Mouse (Mus musculus) embryonic fibroblast, embryonic 13.5 days (primary cell): Measurements from ENCODE around the gene Kcnh3. TPM values are rescaled to one million over a fixed set of nuclear protein-coding genes. Genes with fewer than 3 reads are reported as not detected.

Experiments
- H3K27ac ChIP-seq: 2 replicates; pipeline ENCODE4 v1.5.1; 2012; ENCODE audit warnings: low read length, control low read depth, inconsistent platforms; ENCODE audit not compliant: insufficient read depth
- H3K4me1 ChIP-seq: 2 replicates; pipeline ENCODE4 v1.6.1; 2011; ENCODE audit warnings: low read length; ENCODE audit not compliant: control insufficient read depth, insufficient read depth
- H3K4me3 ChIP-seq: 2 replicates; pipeline ENCODE4 v1.5.1; 2011; ENCODE audit warnings: mild to moderate bottlenecking, control low read depth, low read length; ENCODE audit not compliant: insufficient read depth
- CTCF ChIP-seq: IDR thresholded peaks from 2 replicates; pipeline ENCODE4 v1.5.1; 2011; ENCODE audit warnings: mild to moderate bottlenecking, control low read depth, low read length, moderate library complexity, borderline replicate concordance; ENCODE audit not compliant: insufficient read depth
- POLR2A ChIP-seq: IDR thresholded peaks from 2 replicates; pipeline ENCODE4 v1.6.1; 2011; ENCODE audit warnings: low read depth, mild to moderate bottlenecking, control low read depth, low read length, moderate library complexity
- polyA plus RNA-seq: library from polyadenylated mRNA; stranded (reverse); fragments of >200 nt; gene quantifications from 2 replicates; pipeline ENCODE4 v1.2.4, GENCODE M21; 2011; ENCODE audit warnings: low read depth; ENCODE audit not compliant: missing spikeins, insufficient read length

Kcnh3 gene
- polyA plus RNA-seq, 1 experiment, result 0.40 TPM

- no peak overlapping the region for H3K4me3 ChIP-seq
- TF ChIP-seq POLR2A (no peak), CTCF (no peak)
- no peak overlapping the region for H3K27ac ChIP-seq
- H3K4me1 ChIP-seq, result 0 out of 2 replicates have a peak, but pooled peaks cover 1% of the 10 kb centered on the region
These were observed 7.0 kb upstream of the Kcnh3 start for GRCm38 (mm10) chr15:99217630-99218029.

DNA sequence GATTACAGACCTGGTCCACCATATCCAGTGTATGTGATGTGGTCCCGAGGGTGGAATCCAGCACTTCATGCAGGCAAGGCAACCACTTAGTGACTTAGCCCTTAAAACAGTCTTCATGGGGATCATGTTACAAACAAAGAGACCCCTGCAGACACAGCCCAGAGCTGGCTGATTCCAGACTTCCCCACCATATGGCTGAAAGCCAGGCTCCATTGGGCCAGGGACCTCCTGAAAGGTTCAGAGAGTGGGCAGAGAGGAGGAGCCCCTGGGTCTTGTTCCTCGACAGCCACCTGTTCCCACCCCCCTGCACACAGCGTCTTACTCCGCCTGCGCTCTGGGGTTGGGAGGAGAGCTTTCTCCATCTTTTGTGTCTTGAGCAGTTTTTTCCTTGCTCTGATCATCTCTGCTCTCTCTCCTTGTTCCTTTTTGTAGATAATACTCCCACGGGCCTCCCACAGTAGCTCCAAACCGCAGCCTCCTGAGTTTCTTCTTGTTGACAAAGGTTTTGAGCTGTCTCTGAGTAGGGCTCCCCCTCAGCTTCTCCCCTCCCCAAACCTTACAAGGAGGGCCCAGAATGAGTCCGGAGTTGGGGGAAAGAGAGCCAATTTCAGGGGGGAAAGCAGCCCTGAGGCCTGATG is 3.2 kb upstream of the Kcnh3 start:
- Histone ChIP-seq H3K4me1 (0 out of 2 replicates have a peak, but pooled peaks cover 5% of the 10 kb centered on the region), H3K4me3 (no peak overlapping the region), H3K27ac (no peak overlapping the region)
- TF ChIP-seq POLR2A (no peak), CTCF (no peak)

DNA sequence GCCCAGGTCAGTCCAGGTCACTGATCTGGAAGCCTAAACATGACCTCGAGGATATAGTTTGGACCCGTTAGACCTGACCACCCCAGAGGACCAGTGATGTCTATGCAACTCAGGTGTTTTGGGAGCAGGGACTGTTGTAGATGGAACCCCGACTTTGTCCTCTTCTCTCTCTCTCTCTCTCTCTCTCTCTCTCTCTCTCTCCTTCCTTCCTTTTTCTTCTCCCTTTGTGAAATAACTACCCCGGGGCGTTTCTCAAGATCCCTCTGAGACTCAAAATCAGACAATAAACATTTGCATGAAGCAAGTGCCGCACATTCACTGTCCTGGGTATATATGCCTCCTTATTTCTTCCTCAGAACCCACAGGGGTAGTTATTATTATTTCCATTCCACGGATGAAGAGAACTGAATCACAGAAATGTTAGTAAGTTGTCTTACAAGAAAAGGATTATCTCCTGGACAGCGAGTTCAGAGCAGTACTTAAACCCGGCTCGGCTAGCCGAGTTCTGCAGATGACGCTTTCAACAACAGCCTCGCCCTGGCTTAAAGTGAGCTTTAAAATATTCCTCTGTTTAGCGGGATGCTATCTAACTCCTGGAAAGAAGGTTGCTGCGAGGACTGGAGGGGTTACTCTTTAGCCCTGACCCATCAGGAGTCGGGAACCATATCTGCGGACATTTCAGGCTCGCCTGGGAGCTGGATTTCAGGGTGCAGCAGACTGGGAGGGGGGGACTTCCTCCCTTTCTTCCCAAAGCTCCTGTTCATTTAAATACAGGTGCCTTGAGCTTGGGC is 1.7 kb upstream of the Kcnh3 start:
- TF ChIP-seq POLR2A (no peak), CTCF (no peak)
- H3K4me3 ChIP-seq, result peak overlapping the region; percentile 38; the same call in 1 of the 2 replicates
- H3K4me1 ChIP-seq, result 0 out of 2 replicates have a peak, but pooled peaks cover 5% of the 10 kb centered on the region
- H3K27ac ChIP-seq, result no peak overlapping the region

DNA sequence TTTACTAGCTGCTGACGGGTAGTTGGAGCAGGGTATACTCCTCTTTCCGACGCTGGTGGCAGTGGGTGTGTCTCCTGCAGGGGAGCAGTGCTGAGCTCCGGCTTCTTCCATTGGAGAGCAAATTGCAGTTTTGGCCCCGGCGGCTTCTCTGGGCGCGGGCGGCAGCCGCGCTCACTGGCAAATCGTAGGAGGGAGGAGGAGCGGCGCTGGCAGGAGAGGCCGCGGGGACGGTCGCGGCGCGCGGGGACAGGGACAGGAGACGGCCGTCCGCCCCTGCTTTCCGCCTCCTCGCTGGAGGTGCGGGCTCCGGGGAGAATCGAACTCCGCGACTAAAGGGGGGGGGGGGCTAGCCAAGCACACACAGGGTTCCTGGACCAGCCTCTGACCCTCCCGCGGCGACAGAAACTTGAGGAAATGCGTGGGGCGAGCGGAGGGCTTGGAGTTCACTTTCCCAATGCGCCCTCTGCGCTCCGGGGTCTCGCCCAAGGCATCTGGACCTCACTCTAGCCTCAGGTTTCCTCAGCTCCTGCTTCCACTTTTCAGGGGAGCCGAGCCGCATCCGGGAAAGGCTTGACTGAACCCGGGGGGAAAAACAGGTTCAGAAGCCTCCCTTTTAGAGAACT is 965 bp upstream of the Kcnh3 start:
- TF ChIP-seq POLR2A (no peak), CTCF (no peak)
- Histone ChIP-seq H3K4me1 (0 out of 2 replicates have a peak, but pooled peaks cover 5% of the 10 kb centered on the region), H3K4me3 (peak overlapping the region; percentile 38), H3K27ac (no peak overlapping the region)

- no peak overlapping the region for H3K27ac ChIP-seq
- TF ChIP-seq POLR2A (no peak), CTCF (no peak)
- H3K4me3 ChIP-seq, result no peak overlapping the region
- 0 out of 2 replicates have a peak, but pooled peaks cover 5% of the 10 kb centered on the region for H3K4me1 ChIP-seq
These were observed 585 bp downstream of the Kcnh3 start for GRCm38 (mm10) chr15:99225081-99225810.

GRCm38 (mm10) chr15:99226090-99226489 is 1.4 kb downstream of the Kcnh3 start:
- Histone ChIP-seq H3K4me1 (0 out of 2 replicates have a peak, but pooled peaks cover 5% of the 10 kb centered on the region), H3K27ac (no peak overlapping the region), H3K4me3 (no peak overlapping the region)
- TF ChIP-seq CTCF, result no peak
- TF ChIP-seq POLR2A, result no peak

DNA sequence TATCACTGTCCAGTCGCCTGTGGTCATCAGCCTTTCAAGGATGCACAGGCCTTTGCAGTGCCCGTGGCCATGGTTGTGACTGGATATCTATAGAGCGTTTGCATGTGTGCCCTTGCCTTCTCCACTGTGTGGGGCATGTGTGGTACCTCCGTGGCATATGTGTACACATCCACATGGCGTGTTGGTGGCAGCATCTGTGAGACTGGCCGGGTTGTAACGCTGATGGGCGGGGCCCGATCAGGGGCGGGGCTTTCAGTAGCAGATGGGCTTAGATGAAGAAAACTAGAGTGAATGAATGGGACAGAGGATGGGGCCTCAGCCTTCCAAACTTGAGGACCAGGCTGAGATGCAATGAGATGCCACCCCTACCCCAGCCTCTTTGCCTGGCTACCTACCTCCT is 7.3 kb downstream of the Kcnh3 start:
- H3K4me1 ChIP-seq, result no peaks in the 10 kb centered on the region
- H3K4me3 ChIP-seq, result no peak overlapping the region
- no peak for TF ChIP-seq CTCF
- no peak for TF ChIP-seq POLR2A
- no peak overlapping the region for H3K27ac ChIP-seq

DNA sequence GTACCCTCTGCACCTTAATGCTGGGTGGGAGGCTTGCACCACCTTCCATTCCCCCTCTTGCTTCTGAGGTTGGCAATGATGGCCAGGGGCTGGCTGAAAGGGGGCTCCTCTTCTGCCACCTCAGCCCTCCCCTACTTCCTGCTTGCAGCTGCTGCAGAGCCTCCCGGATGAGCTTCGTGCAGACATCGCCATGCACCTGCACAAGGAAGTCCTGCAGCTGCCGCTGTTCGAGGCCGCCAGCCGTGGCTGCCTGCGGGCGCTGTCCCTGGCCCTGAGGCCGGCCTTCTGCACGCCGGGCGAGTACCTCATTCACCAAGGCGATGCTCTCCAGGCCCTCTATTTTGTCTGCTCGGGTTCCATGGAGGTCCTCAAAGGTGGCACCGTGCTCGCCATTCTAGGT is 9.1 kb downstream of the Kcnh3 start:
- Histone ChIP-seq H3K4me3 (no peak overlapping the region), H3K27ac (no peak overlapping the region), H3K4me1 (no peaks in the 10 kb centered on the region)
- TF ChIP-seq POLR2A (no peak), CTCF (no peak)

- Histone ChIP-seq H3K4me3 (no peak overlapping the region), H3K27ac (no peak overlapping the region)
- TF ChIP-seq CTCF (no peak), POLR2A (no peak)
These were observed 9.8 kb downstream of the Kcnh3 start for GRCm38 (mm10) chr15:99234326-99235010.

More at GRCm38 (mm10) chr15:99234326-99235010, 9.8 kb downstream of the Kcnh3 start:
- no peaks in the 10 kb centered on the region for H3K4me1 ChIP-seq
